Mouse (Mus musculus): Measurements from ENCODE around the gene Dlgap3. TPM values are rescaled to one million over a fixed set of nuclear protein-coding genes. Genes with fewer than 3 reads are reported as not detected.

Dlgap3 gene
- polyA plus RNA-seq, 1 experiment = not detected

DNA sequence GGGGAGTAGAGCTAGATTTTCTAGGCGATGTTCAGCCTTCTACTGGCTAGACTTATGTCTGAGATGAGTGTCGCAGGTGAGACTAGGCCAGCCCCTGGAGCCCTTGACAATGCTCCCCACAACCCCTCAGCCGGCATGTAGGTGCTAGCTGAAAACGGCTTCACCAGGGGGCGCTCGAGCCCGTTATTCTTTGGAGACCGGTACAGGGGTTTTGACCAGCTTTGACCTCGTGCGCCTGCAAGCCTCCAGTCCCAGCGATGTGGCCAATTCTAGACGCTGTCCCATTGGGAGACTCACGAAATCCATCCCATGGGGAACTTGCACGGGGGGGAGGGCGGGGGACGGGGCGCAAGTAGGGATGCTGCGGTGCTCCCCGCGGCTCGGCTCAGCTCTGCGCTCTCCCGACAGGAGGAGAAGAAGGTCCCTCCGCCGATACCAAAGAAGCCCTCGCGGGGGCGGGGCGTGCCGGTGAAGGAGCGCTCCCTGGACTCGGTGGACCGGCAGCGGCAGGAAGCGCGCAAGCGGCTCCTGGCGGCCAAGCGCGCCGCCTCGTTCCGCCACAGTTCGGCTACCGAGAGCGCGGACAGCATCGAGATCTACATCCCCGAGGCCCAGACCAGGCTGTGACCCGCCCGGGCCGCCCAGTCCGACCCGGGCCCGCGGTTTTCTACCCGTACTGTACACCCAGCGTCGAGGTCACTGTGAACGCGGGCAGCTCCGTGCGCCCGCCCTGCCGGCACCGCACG, 66.9 kb downstream of the Dlgap3 start:
- Histone ChIP-seq H3K4me3 (ENCODE audit: insufficient read depth, low read depth, low read length) (peak overlapping the region; percentile 41), H3K4me1 (ENCODE audit: control insufficient read depth, insufficient read depth, low read length) (peaks cover 54% of the 10 kb centered on the region), H3K27ac (ENCODE audit: insufficient read depth, low read depth, low read length) (0 out of 2 replicates have a peak overlapping the region, but pooled peaks have one; percentile 27)
- WGBS = 2% methylated on average over 67 of the region's 67 CpGs
- no peak for TF ChIP-seq POLR2A (IDR thresholded peaks at IDR 0.05; ENCODE audit: insufficient read depth, low read depth, low read length)
- TF ChIP-seq CTCF (IDR thresholded peaks at IDR 0.05; ENCODE audit: insufficient read depth, low read depth, low read length) = peak; percentile 34; the same call in 1 of the 2 replicates

DNA sequence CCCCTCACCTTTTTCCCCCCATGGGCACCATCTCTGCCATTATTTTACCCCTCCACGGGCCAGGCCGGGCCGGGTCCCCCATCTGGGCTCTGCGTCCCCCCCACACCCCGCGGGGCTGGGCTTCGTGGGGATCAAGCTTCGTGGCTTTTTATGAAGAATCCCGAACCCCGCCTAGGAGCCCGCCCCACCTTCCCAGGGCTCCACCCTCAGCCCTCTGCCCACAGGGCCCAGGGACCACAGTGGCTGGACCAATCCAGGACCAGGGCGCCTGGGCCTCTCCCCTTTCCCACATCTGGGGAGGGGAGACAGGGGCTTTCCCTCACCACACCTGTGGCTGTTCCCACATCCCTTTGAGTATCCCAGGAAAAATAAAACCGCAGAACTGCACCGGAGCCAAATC, 67.6 kb downstream of the Dlgap3 start:
- TF ChIP-seq CTCF (IDR thresholded peaks at IDR 0.05; ENCODE audit: insufficient read depth, low read depth, low read length) (no peak), POLR2A (IDR thresholded peaks at IDR 0.05; ENCODE audit: insufficient read depth, low read depth, low read length) (no peak)
- Histone ChIP-seq H3K4me3 (ENCODE audit: insufficient read depth, low read depth, low read length) (peak overlapping the region; percentile 41), H3K27ac (ENCODE audit: insufficient read depth, low read depth, low read length) (peak overlapping the region; percentile 53; the same call in 1 of the 2 replicates), H3K4me1 (ENCODE audit: control insufficient read depth, insufficient read depth, low read length) (peaks cover 51% of the 10 kb centered on the region)
- 8% methylated on average over 14 of the region's 14 CpGs for WGBS

DNA sequence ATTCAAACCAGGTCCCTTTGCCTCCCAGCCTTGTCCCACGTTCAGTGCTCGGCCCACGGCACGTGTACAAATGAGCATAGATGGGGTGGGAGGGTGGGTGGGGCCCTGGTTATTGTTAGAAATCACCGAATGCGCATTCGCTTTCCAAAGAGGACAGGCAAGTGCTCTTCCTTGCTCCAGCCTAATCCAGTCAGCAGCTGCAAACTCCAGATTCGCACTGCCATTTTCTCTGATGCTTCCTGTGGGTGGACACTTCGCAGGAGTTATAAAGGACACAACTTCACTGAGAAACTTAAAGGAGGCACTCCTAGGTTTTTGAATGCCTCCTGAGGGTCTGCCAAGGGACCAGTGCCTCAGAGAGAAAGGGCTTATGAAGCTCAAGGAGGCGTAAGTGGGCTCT, 68.3 kb downstream of the Dlgap3 start:
- Histone ChIP-seq H3K4me3 (ENCODE audit: insufficient read depth, low read depth, low read length) (no peak overlapping the region), H3K27ac (ENCODE audit: insufficient read depth, low read depth, low read length) (peak overlapping the region; percentile 53; the same call in 1 of the 2 replicates), H3K4me1 (ENCODE audit: control insufficient read depth, insufficient read depth, low read length) (peaks cover 45% of the 10 kb centered on the region)
- WGBS = 35% methylated on average over 10 of the region's 10 CpGs
- no peak for TF ChIP-seq CTCF (IDR thresholded peaks at IDR 0.05; ENCODE audit: insufficient read depth, low read depth, low read length)
- no peak for TF ChIP-seq POLR2A (IDR thresholded peaks at IDR 0.05; ENCODE audit: insufficient read depth, low read depth, low read length)

DNA sequence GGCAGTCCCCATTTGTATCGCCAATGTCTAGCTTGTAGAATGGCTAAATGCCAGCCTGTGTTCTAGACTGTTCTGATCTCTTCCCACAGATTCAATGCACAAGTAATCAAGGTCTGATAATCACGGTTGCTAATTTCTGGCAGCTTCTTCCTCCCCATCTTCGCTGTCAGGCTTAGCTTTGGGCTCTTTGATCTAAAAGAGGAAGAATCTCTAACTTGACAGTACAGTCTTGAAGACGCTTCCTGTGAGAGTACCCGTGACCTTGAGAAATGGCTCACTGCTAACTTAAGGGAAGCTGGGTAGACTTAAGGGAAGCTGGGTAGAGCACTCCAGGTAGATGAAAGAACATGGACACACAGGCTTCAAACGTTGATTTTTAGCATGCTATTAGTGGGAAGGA, 73.7 kb downstream of the Dlgap3 start:
- WGBS = 59% methylated on average over 6 of the region's 6 CpGs
- peaks cover 11% of the 10 kb centered on the region; the same call in 1 of the 2 replicates for H3K4me1 ChIP-seq (ENCODE audit: control insufficient read depth, insufficient read depth, low read length)
- TF ChIP-seq POLR2A (IDR thresholded peaks at IDR 0.05; ENCODE audit: insufficient read depth, low read depth, low read length) = no peak
- TF ChIP-seq CTCF (IDR thresholded peaks at IDR 0.05; ENCODE audit: insufficient read depth, low read depth, low read length) = no peak
- no peak overlapping the region for H3K4me3 ChIP-seq (ENCODE audit: insufficient read depth, low read depth, low read length)
- no peak overlapping the region for H3K27ac ChIP-seq (ENCODE audit: insufficient read depth, low read depth, low read length)

DNA sequence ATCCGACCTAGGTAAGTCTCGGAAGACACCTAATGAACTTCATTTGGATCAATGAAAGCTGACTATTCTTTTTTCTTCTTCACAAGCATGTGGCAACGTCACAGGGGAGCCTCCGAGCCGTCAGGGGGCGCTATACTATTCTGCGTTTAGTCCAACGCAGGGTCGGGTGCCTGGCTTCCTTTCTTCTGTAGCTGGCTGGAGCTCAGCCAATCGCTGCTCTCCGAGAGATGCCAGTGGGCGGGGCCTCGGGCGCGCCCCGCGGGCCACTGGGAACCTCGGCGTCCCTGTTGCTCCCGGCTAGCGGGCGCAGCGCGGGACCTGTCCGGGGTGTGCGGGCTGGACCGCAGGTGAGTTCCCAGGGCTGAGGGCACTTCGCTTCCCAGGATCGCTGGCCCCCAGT, 74.5 kb downstream of the Dlgap3 start, which contains the start of gene Smim12:
Smim12 (plus strand) TSS at position 233 of the 400 bp plus-strand sequence.
- H3K4me1 ChIP-seq (ENCODE audit: control insufficient read depth, insufficient read depth, low read length) = peaks cover 8% of the 10 kb centered on the region; the same call in 1 of the 2 replicates
- no peak within 1 kb of the TSS for H3K27ac ChIP-seq (ENCODE audit: insufficient read depth, low read depth, low read length)
- WGBS = under 1% methylated on average over 29 of the region's 29 CpGs
- peak within 1 kb of the TSS; percentile 69 for H3K4me3 ChIP-seq (ENCODE audit: insufficient read depth, low read depth, low read length)
- TF ChIP-seq POLR2A (IDR thresholded peaks at IDR 0.05; ENCODE audit: insufficient read depth, low read depth, low read length) (peak; percentile 84), CTCF (IDR thresholded peaks at IDR 0.05; ENCODE audit: insufficient read depth, low read depth, low read length) (peak; percentile 83)

GRCm38 (mm10) chr4:127243953-127244352, 74.9 kb downstream of the Dlgap3 start:
- H3K27ac ChIP-seq (ENCODE audit: insufficient read depth, low read depth, low read length) = no peak overlapping the region
- under 1% methylated on average over 26 of the region's 26 CpGs for WGBS
- TF ChIP-seq CTCF (IDR thresholded peaks at IDR 0.05; ENCODE audit: insufficient read depth, low read depth, low read length) (no peak), POLR2A (IDR thresholded peaks at IDR 0.05; ENCODE audit: insufficient read depth, low read depth, low read length) (no peak)
- H3K4me3 ChIP-seq (ENCODE audit: insufficient read depth, low read depth, low read length) = peak overlapping the region; percentile 69
- peaks cover 8% of the 10 kb centered on the region; the same call in 1 of the 2 replicates for H3K4me1 ChIP-seq (ENCODE audit: control insufficient read depth, insufficient read depth, low read length)

DNA sequence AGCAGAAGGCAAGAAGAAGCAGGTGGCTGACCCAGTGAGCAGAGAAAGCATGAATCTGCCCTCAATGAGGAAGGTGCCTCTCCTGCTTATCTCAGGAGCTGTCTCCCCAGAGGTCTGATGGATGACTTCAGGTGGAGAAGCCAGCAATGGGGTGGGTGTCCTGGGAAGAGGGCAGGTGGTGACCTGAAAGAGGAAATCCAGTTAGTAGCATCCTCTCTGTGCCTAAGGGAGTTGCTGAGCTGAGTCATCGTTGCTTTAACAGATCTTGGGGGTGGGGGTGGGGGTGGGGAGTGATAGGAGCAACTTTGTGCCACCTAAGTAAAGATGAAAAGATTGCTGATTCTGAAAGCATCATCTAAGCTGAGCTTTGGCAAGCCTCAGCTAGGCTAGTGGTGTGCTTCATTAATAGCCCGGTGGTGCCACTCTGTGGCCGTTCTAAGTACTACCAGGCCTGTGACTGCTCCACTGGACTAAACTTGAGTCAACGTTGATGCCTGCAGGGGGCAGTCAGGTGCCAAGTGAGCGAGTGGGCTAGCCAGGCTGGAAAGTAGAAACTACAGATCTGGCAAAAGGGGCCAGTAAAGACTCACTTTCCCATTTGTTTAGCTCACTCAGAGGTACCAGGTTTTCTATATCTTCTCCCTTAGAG, 80.8 kb downstream of the Dlgap3 start:
- peaks cover 13% of the 10 kb centered on the region; the same call in 1 of the 2 replicates for H3K4me1 ChIP-seq (ENCODE audit: control insufficient read depth, insufficient read depth, low read length)
- peak; percentile 81 for TF ChIP-seq CTCF (IDR thresholded peaks at IDR 0.05; ENCODE audit: insufficient read depth, low read depth, low read length)
- TF ChIP-seq POLR2A (IDR thresholded peaks at IDR 0.05; ENCODE audit: insufficient read depth, low read depth, low read length) = no peak
- H3K4me3 ChIP-seq (ENCODE audit: insufficient read depth, low read depth, low read length) = no peak overlapping the region
- H3K27ac ChIP-seq (ENCODE audit: insufficient read depth, low read depth, low read length) = no peak overlapping the region
- 3% methylated on average over 5 of the region's 5 CpGs for WGBS

DNA sequence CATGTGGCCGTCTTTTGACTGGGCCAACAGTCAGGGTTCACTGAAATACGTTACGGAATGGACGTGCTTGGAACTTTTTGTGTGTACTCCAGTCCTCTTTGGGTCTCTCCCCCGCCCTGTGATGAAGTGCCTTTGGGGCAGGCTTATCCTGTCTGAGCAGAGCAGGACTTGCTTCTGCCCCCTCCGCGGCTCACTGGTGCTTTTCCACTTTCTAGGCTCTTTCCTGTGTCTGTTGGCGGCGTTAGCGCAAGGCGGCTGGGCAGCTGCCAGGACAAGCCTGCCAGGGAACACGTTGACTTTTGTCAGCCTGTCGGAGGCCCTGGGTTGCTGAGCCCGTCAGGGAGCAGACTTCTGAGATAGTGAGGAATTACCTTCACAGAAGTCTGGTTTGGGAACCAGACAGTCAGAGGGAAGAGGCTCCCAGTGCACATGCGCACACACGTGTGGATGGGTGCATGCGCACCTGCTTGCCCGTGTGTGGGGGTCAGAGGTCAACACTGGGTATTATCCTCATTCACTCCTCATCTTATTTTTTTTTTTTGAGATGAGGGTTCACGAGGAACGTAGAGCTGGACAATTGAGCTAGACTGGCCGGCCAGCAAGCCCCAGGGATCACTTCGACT, 83.1 kb downstream of the Dlgap3 start:
- H3K27ac ChIP-seq (ENCODE audit: insufficient read depth, low read depth, low read length) = no peak overlapping the region
- no peak for TF ChIP-seq CTCF (IDR thresholded peaks at IDR 0.05; ENCODE audit: insufficient read depth, low read depth, low read length)
- no peak for TF ChIP-seq POLR2A (IDR thresholded peaks at IDR 0.05; ENCODE audit: insufficient read depth, low read depth, low read length)
- no peak overlapping the region for H3K4me3 ChIP-seq (ENCODE audit: insufficient read depth, low read depth, low read length)
- H3K4me1 ChIP-seq (ENCODE audit: control insufficient read depth, insufficient read depth, low read length) = peaks cover 6% of the 10 kb centered on the region; the same call in 1 of the 2 replicates
- WGBS = 51% methylated on average over 22 of the region's 22 CpGs
